Mouse (Mus musculus): Measurements from ENCODE around the gene Adgrf4.

Adgrf4 gene

GRCm38 (mm10) chr17:42692136-42692535 lies at the start of gene Adgrf4:
Adgrf4 (minus strand) TSS chr17:42692284.
- DNase-seq (ENCODE audit: inconsistent age in 2 of 2, low spot score in 1 of 2), result peak in 1 of 2 experiments; percentile 43

- DNase-seq (ENCODE audit: inconsistent age in 2 of 2, low spot score in 1 of 2), result no peak
Observed at GRCm38 (mm10) chr17:42741801-42742217, 49.7 kb upstream of the Adgrf4 start, which contains the start of gene Adgrf2. Adgrf2 (minus strand) TSS chr17:42742179.

GRCm38 (mm10) chr17:42738794-42739193 lies 46.7 kb upstream of the Adgrf4 start:
- no peak for DNase-seq (ENCODE audit: inconsistent age in 2 of 2, low spot score in 1 of 2)

GRCm38 (mm10) chr17:42717161-42717560 lies 25.1 kb upstream of the Adgrf4 start:
- peak in 1 of 2 experiments; percentile 34 for DNase-seq (ENCODE audit: inconsistent age in 2 of 2, low spot score in 1 of 2)

- DNase-seq (ENCODE audit: inconsistent age in 2 of 2, low spot score in 1 of 2), result no peak
Observed at GRCm38 (mm10) chr17:42714991-42715390, 22.9 kb upstream of the Adgrf4 start.

- DNase-seq (ENCODE audit: inconsistent age in 2 of 2, low spot score in 1 of 2), result no peak
Observed at GRCm38 (mm10) chr17:42710717-42711116, 18.6 kb upstream of the Adgrf4 start.

GRCm38 (mm10) chr17:42705611-42706010 lies 13.5 kb upstream of the Adgrf4 start:
- no peak for DNase-seq (ENCODE audit: inconsistent age in 2 of 2, low spot score in 1 of 2)

- DNase-seq (ENCODE audit: inconsistent age in 2 of 2, low spot score in 1 of 2), result no peak
Observed at GRCm38 (mm10) chr17:42702198-42702597, 10.1 kb upstream of the Adgrf4 start.

- DNase-seq (ENCODE audit: inconsistent age in 2 of 2, low spot score in 1 of 2), result no peak
Observed at GRCm38 (mm10) chr17:42694730-42695129, 2.6 kb upstream of the Adgrf4 start.

- no peak for DNase-seq (ENCODE audit: inconsistent age in 2 of 2, low spot score in 1 of 2)
Observed at GRCm38 (mm10) chr17:42690531-42690930, 1.6 kb downstream of the Adgrf4 start.

GRCm38 (mm10) chr17:42658634-42659422 lies 33.3 kb downstream of the Adgrf4 start:
- DNase-seq (ENCODE audit: inconsistent age in 2 of 2, low spot score in 1 of 2), result peak; percentile 9 to 59

GRCm38 (mm10) chr17:42643416-42643815 lies 48.7 kb downstream of the Adgrf4 start:
- no peak for DNase-seq (ENCODE audit: inconsistent age in 2 of 2, low spot score in 1 of 2)

GRCm38 (mm10) chr17:42630206-42630605 lies 61.9 kb downstream of the Adgrf4 start:
- DNase-seq (ENCODE audit: inconsistent age in 2 of 2, low spot score in 1 of 2), result no peak

- peak; percentile 9 to 83 for DNase-seq (ENCODE audit: inconsistent age in 2 of 2, low spot score in 1 of 2)
Observed at GRCm38 (mm10) chr17:42613043-42613737, 78.9 kb downstream of the Adgrf4 start.

GRCm38 (mm10) chr17:42611295-42611694 lies 80.8 kb downstream of the Adgrf4 start, which contains the start of gene Opn5:
Opn5 (minus strand) TSS chr17:42611395.
- DNase-seq (ENCODE audit: inconsistent age in 2 of 2, low spot score in 1 of 2), result no peak

GRCm38 (mm10) chr17:42608270-42608669 lies 83.8 kb downstream of the Adgrf4 start:
- DNase-seq (ENCODE audit: inconsistent age in 2 of 2, low spot score in 1 of 2), result no peak

All from adrenal gland, adult (tissue).